Comparison of ENCODE assay signal across 8 mouse cellular contexts in genomic region chr6:87282346-87282781, GRCm38 (mm10). TPM values are rescaled to one million over a fixed set of nuclear protein-coding genes. Genes with fewer than 3 reads are reported as not detected.
A peak's percentile ranks its signal among the peaks of the same experiment; 100 is the strongest.
DNase-seq lines count a peak whose midpoint lies in the region; ATAC-seq lines count a peak whose summit lies in the region.

No protein-coding gene starts in this region.

- WGBS in heart, embryonic 10.5 days, result 38% methylated on average over 8 of the region's 8 CpGs
- WGBS in neural tube, embryonic 14.5 days, result 56% methylated on average over 8 of the region's 8 CpGs

- no peaks in the 10 kb centered on the region for H3K27me3 ChIP-seq in heart, embryonic 10.5 days (ENCODE audit: insufficient read depth, poor library complexity, severe bottlenecking)
- H3K27me3 ChIP-seq in neural tube, embryonic 14.5 days (ENCODE audit: control insufficient read depth, insufficient read depth, low read length), result no peaks in the 10 kb centered on the region

- no peak overlapping the region for H3K4me2 ChIP-seq in neural tube, embryonic 14.5 days (ENCODE audit: low read depth, low read length)

- peak; percentile 60 to 67 for DNase-seq in right cerebral cortex, postnatal 10 days (ENCODE audit: low spot score in 2 of 2)
- DNase-seq in right cerebral cortex, adult 2 months (ENCODE audit: low spot score in 2 of 2), result no peak
- DNase-seq in heart, embryonic 10.5 days (ENCODE audit: low spot score), result no peak
- peak; percentile 81 to 87 for DNase-seq in kidney, adult 8-10 months
- DNase-seq in T-cell, adult 2 months (ENCODE audit: low spot score), result no peak
- no peak for DNase-seq in spleen, postnatal 4 days (ENCODE audit: low spot score in 2 of 2)
- no peak for DNase-seq in cerebellum, adult 11-12 months

- peaks cover 24% of the 10 kb centered on the region for H3K4me1 ChIP-seq in heart, embryonic 10.5 days
- H3K4me1 ChIP-seq in neural tube, embryonic 14.5 days (ENCODE audit: control insufficient read depth, insufficient read depth, low read length), result 0 out of 2 replicates have a peak, but pooled peaks cover 7% of the 10 kb centered on the region

- no peak overlapping the region for H3K9ac ChIP-seq in neural tube, embryonic 14.5 days (replicated peaks; ENCODE audit: low read depth, low read length)

- H3K27ac ChIP-seq in heart, embryonic 10.5 days, result peak overlapping the region; percentile 12; the same call in 1 of the 2 replicates
- no peak overlapping the region for H3K27ac ChIP-seq in neural tube, embryonic 14.5 days (ENCODE audit: low read depth, low read length)

- ATAC-seq in neural tube, embryonic 14.5 days (ENCODE audit: low read depth), result peak; percentile 54; the same call in 1 of the 2 replicates

- H3K36me3 ChIP-seq in heart, embryonic 10.5 days, result no peaks in the 10 kb centered on the region
- H3K36me3 ChIP-seq in neural tube, embryonic 14.5 days (ENCODE audit: control insufficient read depth, insufficient read depth, low read length), result no peaks in the 10 kb centered on the region

- no peak overlapping the region for H3K4me3 ChIP-seq in heart, embryonic 10.5 days
- H3K4me3 ChIP-seq in neural tube, embryonic 14.5 days (ENCODE audit: low read depth, low read length), result no peak overlapping the region

- H3K9me3 ChIP-seq in heart, embryonic 10.5 days, result no peaks in the 10 kb centered on the region
- no peaks in the 10 kb centered on the region for H3K9me3 ChIP-seq in neural tube, embryonic 14.5 days (ENCODE audit: control insufficient read depth, low read length)

RNA-seq across cellular contexts. Expression of gene Antxr1, which starts 53.3 kb away (rescaled TPM):
- polyA plus RNA-seq in heart, embryonic 10.5 days (2016; fragmentation: Nextera tagmentation; extraction: Ambion mirVana), result 1.8 and 3.8 TPM in 2 replicates
- polyA plus RNA-seq in neural tube, embryonic 14.5 days (2014; fragmentation: Nextera tagmentation; extraction: Ambion mirVana), result 6.3 and 6.5 TPM in 2 replicates

Comparison
In these comparisons a context has a peak if more than half of its experiments do, and no peak if none do; other contexts are left out.
1. DNase-seq: peak in right cerebral cortex, postnatal 10 days (2 of 2) and kidney, adult 8-10 months (2 of 2); none in right cerebral cortex, adult 2 months (0 of 2), heart, embryonic 10.5 days (single experiment), T-cell, adult 2 months (single experiment), spleen, postnatal 4 days (0 of 2) and cerebellum, adult 11-12 months (single experiment).